ENCODE assay signal across 8 mouse cellular contexts in the genomic region with DNA sequence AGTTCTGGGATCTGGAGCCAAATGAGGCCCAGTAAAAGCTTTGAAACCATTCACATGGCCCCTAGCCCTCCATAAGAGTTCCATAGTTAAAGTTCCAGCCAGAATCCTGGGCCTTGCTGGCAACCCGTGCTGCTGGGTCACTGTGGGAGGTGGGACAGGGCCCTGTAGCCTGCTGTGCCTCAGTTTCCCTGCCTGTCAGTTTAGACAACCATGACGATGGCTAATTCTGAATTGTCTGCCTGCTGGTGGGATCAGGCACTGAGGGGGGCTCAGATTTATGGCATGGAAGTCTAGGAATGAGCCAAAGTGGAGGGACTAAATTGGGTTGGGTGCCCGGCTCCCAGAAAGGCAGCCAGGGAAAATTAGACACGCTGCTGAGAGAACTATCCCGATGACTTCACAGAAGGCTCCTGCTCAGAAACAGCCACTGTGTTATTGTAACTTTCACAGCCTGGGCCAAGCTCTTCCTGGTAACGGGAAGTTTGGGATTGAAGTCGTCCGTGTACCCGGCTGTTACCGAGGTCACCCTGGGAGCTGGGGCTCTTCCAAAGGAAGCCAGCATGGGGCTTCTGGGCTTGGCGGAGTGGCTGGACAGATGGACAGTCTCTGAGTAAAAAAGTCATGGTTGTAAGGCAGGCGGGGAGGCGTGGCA.
DNase-seq lines count a peak whose midpoint lies in the region; ATAC-seq lines count a peak whose summit lies in the region.

No protein-coding gene starts in this region.

- no peak for ATAC-seq in heart, embryonic 13.5 days (ENCODE audit: extremely low read depth, insufficient number of reproducible peaks, low FRiP score, low TSS enrichment)
- no peak for ATAC-seq in heart, embryonic 11.5 days (replicated peaks; ENCODE audit: insufficient number of reproducible peaks, low FRiP score, low TSS enrichment)
- no peak for ATAC-seq in midbrain, embryonic 14.5 days (ENCODE audit: low FRiP score, low TSS enrichment)
- no peak for ATAC-seq in midbrain, embryonic 11.5 days (ENCODE audit: low FRiP score)
- ATAC-seq in hindbrain, embryonic 15.5 days (ENCODE audit: low FRiP score, low read depth), result peak; percentile 92
- no peak for ATAC-seq in forebrain, embryonic 14.5 days

- no peaks in the 10 kb centered on the region for H3K27me3 ChIP-seq in heart, embryonic 13.5 days (replicated peaks)
- H3K27me3 ChIP-seq in heart, embryonic 11.5 days (ENCODE audit: control insufficient read depth, insufficient read depth, low read length), result no peaks in the 10 kb centered on the region
- no peaks in the 10 kb centered on the region for H3K27me3 ChIP-seq in midbrain, embryonic 14.5 days (ENCODE audit: control insufficient read depth, insufficient read depth, low read length)
- no peaks in the 10 kb centered on the region for H3K27me3 ChIP-seq in midbrain, embryonic 11.5 days (ENCODE audit: control insufficient read depth, insufficient read depth, low read length)
- no peaks in the 10 kb centered on the region for H3K27me3 ChIP-seq in hindbrain, embryonic 15.5 days
- H3K27me3 ChIP-seq in forebrain, embryonic 14.5 days (replicated peaks; ENCODE audit: control insufficient read depth, insufficient read depth, low read length), result no peaks in the 10 kb centered on the region

- H3K36me3 ChIP-seq in heart, embryonic 13.5 days, result no peaks in the 10 kb centered on the region
- no peaks in the 10 kb centered on the region for H3K36me3 ChIP-seq in heart, embryonic 11.5 days (ENCODE audit: control insufficient read depth, insufficient read depth, low read length)
- no peaks in the 10 kb centered on the region for H3K36me3 ChIP-seq in midbrain, embryonic 14.5 days (ENCODE audit: control insufficient read depth, insufficient read depth, low read length)
- H3K36me3 ChIP-seq in midbrain, embryonic 11.5 days (ENCODE audit: control insufficient read depth, insufficient read depth, low read length), result no peaks in the 10 kb centered on the region
- H3K36me3 ChIP-seq in hindbrain, embryonic 15.5 days, result no peaks in the 10 kb centered on the region
- no peaks in the 10 kb centered on the region for H3K36me3 ChIP-seq in forebrain, embryonic 14.5 days (ENCODE audit: control insufficient read depth, insufficient read depth, low read length)

- H3K27ac ChIP-seq in heart, embryonic 13.5 days (replicated peaks), result peak overlapping the region; percentile 34; the same call in 1 of the 2 replicates
- no peak overlapping the region for H3K27ac ChIP-seq in heart, embryonic 11.5 days (ENCODE audit: low read depth, low read length)
- H3K27ac ChIP-seq in midbrain, embryonic 14.5 days (replicated peaks; ENCODE audit: low read depth, low read length), result no peak overlapping the region
- H3K27ac ChIP-seq in midbrain, embryonic 11.5 days (ENCODE audit: low read depth, low read length), result no peak overlapping the region
- peak overlapping the region; percentile 40; the same call in 1 of the 2 replicates for H3K27ac ChIP-seq in hindbrain, embryonic 15.5 days (replicated peaks)
- H3K27ac ChIP-seq in forebrain, embryonic 14.5 days (ENCODE audit: low read depth, low read length), result no peak overlapping the region

- DNase-seq in midbrain, embryonic 14.5 days, result peak; percentile 40
- DNase-seq in midbrain, embryonic 11.5 days (ENCODE audit: low spot score, missing footprints), result no peak
- no peak for DNase-seq in liver
- DNase-seq in layer of hippocampus, adult 9-10 months (ENCODE audit: low spot score), result no peak
- DNase-seq in forebrain, embryonic 14.5 days (ENCODE audit: low spot score), result no peak

- no peak overlapping the region for H3K4me3 ChIP-seq in heart, embryonic 13.5 days
- H3K4me3 ChIP-seq in heart, embryonic 11.5 days (ENCODE audit: low read depth, low read length), result no peak overlapping the region
- H3K4me3 ChIP-seq in midbrain, embryonic 14.5 days (replicated peaks; ENCODE audit: low read depth, low read length), result no peak overlapping the region
- no peak overlapping the region for H3K4me3 ChIP-seq in midbrain, embryonic 11.5 days (ENCODE audit: low read depth, low read length)
- H3K4me3 ChIP-seq in hindbrain, embryonic 15.5 days, result no peak overlapping the region
- no peak overlapping the region for H3K4me3 ChIP-seq in forebrain, embryonic 14.5 days (ENCODE audit: low read depth, low read length)

- H3K4me2 ChIP-seq in heart, embryonic 13.5 days, result no peak overlapping the region
- no peak overlapping the region for H3K4me2 ChIP-seq in heart, embryonic 11.5 days
- H3K4me2 ChIP-seq in midbrain, embryonic 14.5 days (ENCODE audit: low read length), result no peak overlapping the region
- no peak overlapping the region for H3K4me2 ChIP-seq in midbrain, embryonic 11.5 days
- H3K4me2 ChIP-seq in hindbrain, embryonic 15.5 days, result no peak overlapping the region
- no peak overlapping the region for H3K4me2 ChIP-seq in forebrain, embryonic 14.5 days (ENCODE audit: low read length)

- WGBS in heart, embryonic 13.5 days, result 77% methylated on average over 13 of the region's 13 CpGs
- 76% methylated on average over 13 of the region's 13 CpGs for WGBS in heart, embryonic 11.5 days (ENCODE audit: insufficient replicate concordance)
- WGBS in midbrain, embryonic 14.5 days, result 54% methylated on average over 13 of the region's 13 CpGs
- WGBS in midbrain, embryonic 11.5 days, result 69% methylated on average over 13 of the region's 13 CpGs
- WGBS in hindbrain, embryonic 15.5 days, result 43% methylated on average over 13 of the region's 13 CpGs
- 78% methylated on average over 13 of the region's 13 CpGs for WGBS in forebrain, embryonic 14.5 days

- no peaks in the 10 kb centered on the region for H3K9me3 ChIP-seq in heart, embryonic 13.5 days
- H3K9me3 ChIP-seq in heart, embryonic 11.5 days (replicated peaks; ENCODE audit: control insufficient read depth, low read length), result no peaks in the 10 kb centered on the region
- no peaks in the 10 kb centered on the region for H3K9me3 ChIP-seq in midbrain, embryonic 14.5 days (ENCODE audit: control insufficient read depth, low read length)
- H3K9me3 ChIP-seq in midbrain, embryonic 11.5 days (ENCODE audit: control insufficient read depth, low read length), result no peaks in the 10 kb centered on the region
- no peaks in the 10 kb centered on the region for H3K9me3 ChIP-seq in hindbrain, embryonic 15.5 days
- no peaks in the 10 kb centered on the region for H3K9me3 ChIP-seq in forebrain, embryonic 14.5 days (replicated peaks; ENCODE audit: control insufficient read depth, low read length)

- peaks cover 61% of the 10 kb centered on the region for H3K4me1 ChIP-seq in heart, embryonic 13.5 days
- peaks cover 23% of the 10 kb centered on the region for H3K4me1 ChIP-seq in heart, embryonic 11.5 days (ENCODE audit: control insufficient read depth, insufficient read depth, low read length)
- no peaks in the 10 kb centered on the region for H3K4me1 ChIP-seq in midbrain, embryonic 14.5 days (ENCODE audit: control insufficient read depth, insufficient read depth, low read length)
- H3K4me1 ChIP-seq in midbrain, embryonic 11.5 days (ENCODE audit: control insufficient read depth, insufficient read depth, low read length), result no peaks in the 10 kb centered on the region
- H3K4me1 ChIP-seq in hindbrain, embryonic 15.5 days (replicated peaks), result 0 out of 2 replicates have a peak, but pooled peaks cover 7% of the 10 kb centered on the region
- no peaks in the 10 kb centered on the region for H3K4me1 ChIP-seq in forebrain, embryonic 14.5 days (ENCODE audit: control insufficient read depth, insufficient read depth, low read length)

- no peak overlapping the region for H3K9ac ChIP-seq in heart, embryonic 13.5 days
- no peak overlapping the region for H3K9ac ChIP-seq in heart, embryonic 11.5 days (ENCODE audit: low read depth, low read length)
- H3K9ac ChIP-seq in midbrain, embryonic 14.5 days (replicated peaks; ENCODE audit: low read length), result no peak overlapping the region
- no peak overlapping the region for H3K9ac ChIP-seq in midbrain, embryonic 11.5 days (ENCODE audit: low read length)
- H3K9ac ChIP-seq in hindbrain, embryonic 15.5 days, result no peak overlapping the region
- H3K9ac ChIP-seq in forebrain, embryonic 14.5 days (ENCODE audit: low read length), result no peak overlapping the region

Comparison
In these comparisons a context has a peak if more than half of its experiments do, and no peak if none do; other contexts are left out.
1. H3K27ac ChIP-seq: peak in heart, embryonic 13.5 days (single experiment) and hindbrain, embryonic 15.5 days (single experiment); none in heart, embryonic 11.5 days (single experiment), midbrain, embryonic 14.5 days (single experiment), midbrain, embryonic 11.5 days (single experiment) and forebrain, embryonic 14.5 days (single experiment).